Mouse (Mus musculus) kidney, postnatal 0 days (tissue): ENCODE results near the gene Ccnf. TPM values are rescaled to one million over a fixed set of nuclear protein-coding genes. Genes with fewer than 3 reads are reported as not detected.
A peak's percentile ranks its signal among the peaks of the same experiment; 100 is the strongest.

ENCODE experiments used
- ATAC-seq: fragments of 200-750 bp; cut with Nextera tagmentation; replicated peaks from 2 replicates; pipeline ENCODE4 v1.8.0; 2017; ENCODE audit warnings: low read depth, moderate number of reproducible peaks, moderate TSS enrichment, moderate library complexity; ENCODE audit not compliant: low FRiP score
- DNase-seq: peaks from one replicate; pipeline ENCODE4 v3.0.0-alpha.2; 2016; ENCODE audit warnings: low spot score
- H3K27ac ChIP-seq: fragments of 300-500 bp; sonication (generic); 2 replicates; pipeline ENCODE4 v1.5.1; 2014; ENCODE audit warnings: mild to moderate bottlenecking
- H3K27me3 ChIP-seq: fragments of 300-500 bp; sonication (generic); 2 replicates; pipeline ENCODE4 v1.6.1; 2014; ENCODE audit warnings: low read length, mixed read lengths; ENCODE audit not compliant: insufficient read depth
- H3K36me3 ChIP-seq: fragments of 300-500 bp; sonication (generic); 2 replicates; pipeline ENCODE4 v1.6.1; 2014; ENCODE audit warnings: low read length, mixed read lengths; ENCODE audit not compliant: insufficient read depth
- H3K4me1 ChIP-seq: fragments of 300-500 bp; sonication (generic); replicated peaks from 2 replicates; pipeline ENCODE4 v1.6.1; 2014; ENCODE audit warnings: antibody characterized with exemption, low read length, mixed read lengths; ENCODE audit not compliant: insufficient read depth
- H3K4me2 ChIP-seq: fragments of 300-500 bp; sonication (generic); 2 replicates; pipeline ENCODE4 v1.6.1; 2014; ENCODE audit warnings: mild to moderate bottlenecking, low read length, moderate library complexity, mixed read lengths
- H3K4me3 ChIP-seq: fragments of 300-500 bp; sonication (generic); replicated peaks from 2 replicates; pipeline ENCODE4 v1.5.1; 2014; ENCODE audit warnings: low read depth, low read length
- H3K9ac ChIP-seq: fragments of 300-500 bp; sonication (generic); 2 replicates; pipeline ENCODE4 v1.6.1; 2014; ENCODE audit warnings: low read depth, low read length
- H3K9me3 ChIP-seq: fragments of 300-500 bp; sonication (generic); replicated peaks from 2 replicates; pipeline ENCODE4 v1.6.1; 2016; ENCODE audit warnings: low read length, inconsistent platforms, mixed read lengths
- CTCF ChIP-seq: IDR thresholded peaks from 2 replicates; pipeline ENCODE4 v1.5.1; 2016; ENCODE audit warnings: antibody characterized with exemption, low read depth, mild to moderate bottlenecking, moderate library complexity
- WGBS: fragments of 180-500 bp; shearing (Covaris S2); extraction: QIAGEN DNeasy Blood & Tissue Kit; methylation state at CpG from one replicate; pipeline ENCODE4 v1.1.7; 2014; 5-methylcytosine and 5-hydroxymethylcytosine counted together
- polyA plus RNA-seq: library from polyadenylated mRNA; unstranded; fragments of >200 nt; fragmentation: Nextera tagmentation; extraction: Ambion mirVana; gene quantifications from 2 replicates; pipeline ENCODE4 v1.2.1, GENCODE M21; 2015

Ccnf gene
- polyA plus RNA-seq, 1 experiment from 2014 or later = 18.3 TPM

DNA sequence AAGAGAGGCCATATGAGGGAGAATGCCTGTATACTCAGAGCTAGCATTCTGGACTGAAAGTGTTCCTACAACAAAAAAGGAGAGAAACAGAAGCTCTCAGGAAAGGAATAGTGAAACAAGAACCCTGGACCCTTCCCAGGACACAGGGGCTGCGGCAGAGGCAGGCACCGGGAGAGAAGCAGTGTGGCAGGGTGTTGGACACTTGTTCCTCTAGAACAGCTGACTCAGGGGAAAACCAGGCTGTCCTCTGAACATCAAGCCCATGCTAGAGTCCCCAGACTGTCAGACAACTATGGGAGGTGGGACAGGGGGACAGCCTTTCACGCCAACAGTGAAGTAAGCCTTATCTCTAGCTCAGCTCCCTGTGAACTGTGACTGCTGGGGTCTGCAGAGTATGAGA, 40.7 kb downstream of the Ccnf start:
- Histone ChIP-seq H3K36me3 (0 out of 2 replicates have a peak, but pooled peaks cover 2% of the 10 kb centered on the region), H3K9me3 (no peaks in the 10 kb centered on the region), H3K4me2 (no peak overlapping the region), H3K4me1 (peaks cover 31% of the 10 kb centered on the region), H3K27me3 (peaks cover 3% of the 10 kb centered on the region; the same call in 1 of the 2 replicates), H3K4me3 (no peak overlapping the region), H3K27ac (no peak overlapping the region), H3K9ac (no peak overlapping the region)
- ATAC-seq (no peak), DNase-seq (no peak)
- TF ChIP-seq CTCF = no peak
- WGBS = 93% methylated on average over 3 of the region's 3 CpGs

DNA sequence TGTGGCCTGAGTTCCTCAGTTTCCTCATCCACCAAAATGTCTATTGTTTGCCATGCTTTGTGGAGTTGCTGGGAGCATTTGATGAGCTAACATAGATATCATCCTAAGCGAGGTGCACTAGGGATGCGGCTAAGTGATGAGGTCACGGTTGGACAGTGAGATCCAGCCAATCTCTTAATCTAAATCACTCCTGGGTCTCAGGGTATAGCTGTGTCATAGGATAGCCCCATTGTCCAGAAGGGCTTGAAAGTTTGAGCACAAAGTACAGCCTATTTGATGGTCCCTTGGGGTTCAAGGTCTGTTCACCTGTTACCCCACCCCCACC, 41.4 kb downstream of the Ccnf start:
- 86% methylated on average over 3 of the region's 3 CpGs for WGBS
- Histone ChIP-seq H3K4me1 (peaks cover 34% of the 10 kb centered on the region), H3K27ac (no peak overlapping the region), H3K4me3 (no peak overlapping the region), H3K27me3 (peaks cover 3% of the 10 kb centered on the region; the same call in 1 of the 2 replicates), H3K9me3 (no peaks in the 10 kb centered on the region), H3K36me3 (no peaks in the 10 kb centered on the region), H3K9ac (0 out of 2 replicates have a peak overlapping the region, but pooled peaks have one; percentile 19), H3K4me2 (0 out of 2 replicates have a peak overlapping the region, but pooled peaks have one; percentile 87)
- DNase-seq (no peak), ATAC-seq (no peak)
- TF ChIP-seq CTCF = no peak

DNA sequence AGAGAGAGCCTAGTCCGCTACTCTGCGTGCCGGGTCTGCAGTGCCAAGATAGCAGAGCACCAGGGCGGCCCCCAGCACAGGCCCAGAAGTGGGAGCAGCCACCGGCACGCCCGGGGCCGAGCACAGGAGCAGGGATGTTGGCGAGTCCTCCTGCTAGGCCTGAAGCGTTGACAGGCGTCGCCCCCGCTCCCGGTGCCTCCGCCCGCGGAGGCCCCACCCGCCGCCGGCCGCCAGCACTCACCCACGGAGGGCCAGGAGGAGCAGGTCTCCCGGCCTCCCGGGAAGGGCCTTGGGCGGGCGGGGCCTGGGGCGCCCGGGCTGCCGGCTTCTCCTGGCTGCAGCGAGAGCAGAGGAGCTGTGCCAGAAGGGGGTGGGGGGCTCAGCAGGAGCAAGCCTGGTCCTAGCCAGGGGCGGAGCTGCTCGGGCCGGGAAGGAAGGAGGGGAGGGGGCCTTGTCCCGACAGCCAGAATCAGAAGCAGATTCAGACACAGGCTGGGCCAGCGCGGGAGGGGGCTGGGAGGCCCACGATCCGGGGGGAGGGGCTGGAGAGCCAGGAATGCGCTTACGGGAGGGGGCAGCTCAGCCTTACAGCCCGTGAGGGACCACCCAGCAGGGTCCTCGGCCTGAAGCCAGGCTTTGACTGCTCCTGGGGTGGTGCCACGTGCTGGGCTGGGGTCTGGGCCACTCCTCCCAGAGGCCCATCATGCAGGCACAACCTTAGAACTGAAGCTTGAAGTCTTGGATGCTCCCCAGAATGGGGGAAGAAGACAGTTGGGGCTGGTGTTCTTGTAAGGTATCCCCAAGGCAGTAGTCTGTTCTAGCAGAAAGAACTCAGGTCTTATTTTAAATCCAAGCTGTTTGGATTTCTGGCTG, 42.0 kb downstream of the Ccnf start, which contains the start of gene Ntn3:
TSS of gene Ntn3 (minus strand) at position 489 of the 873 bp plus-strand sequence.
- Histone ChIP-seq H3K27me3 (peaks cover 3% of the 10 kb centered on the region; the same call in 1 of the 2 replicates), H3K4me1 (peaks cover 37% of the 10 kb centered on the region), H3K9me3 (no peaks in the 10 kb centered on the region), H3K9ac (peak within 1 kb of the TSS; percentile 72), H3K4me3 (peak within 1 kb of the TSS; percentile 42), H3K4me2 (peak within 1 kb of the TSS; percentile 87), H3K27ac (peak within 1 kb of the TSS; percentile 57), H3K36me3 (no peaks in the 10 kb centered on the region)
- ATAC-seq = peak; percentile 22; the same call in 1 of the 2 replicates
- WGBS = 2% methylated on average over 42 of the region's 43 CpGs
- peak; percentile 73 for DNase-seq
- no peak for TF ChIP-seq CTCF

DNA sequence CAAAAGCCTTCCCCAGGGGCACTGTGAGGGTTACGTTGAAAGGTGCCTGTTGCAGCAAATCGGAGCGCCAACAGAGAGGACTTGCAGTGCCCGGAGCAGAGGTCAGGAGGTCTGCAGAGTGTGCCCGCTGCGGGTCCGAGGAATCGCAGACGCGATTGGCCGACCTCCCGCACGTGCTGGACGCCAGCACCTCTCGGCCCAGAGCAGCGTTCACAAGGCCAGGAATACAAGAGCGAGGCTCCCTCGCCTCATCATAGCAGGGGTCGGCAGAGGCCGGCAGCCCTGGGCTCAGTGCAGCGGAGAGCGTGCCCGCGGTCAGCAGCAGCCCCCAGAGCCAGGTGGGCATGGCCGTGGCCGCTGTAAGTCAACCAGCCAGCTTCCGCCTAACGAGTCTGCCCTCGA, 42.6 kb downstream of the Ccnf start:
- Histone ChIP-seq H3K27me3 (peaks cover 3% of the 10 kb centered on the region; the same call in 1 of the 2 replicates), H3K4me3 (peak overlapping the region; percentile 42), H3K9me3 (no peaks in the 10 kb centered on the region), H3K9ac (peak overlapping the region; percentile 72), H3K27ac (no peak overlapping the region; the same call in 1 of the 2 replicates), H3K4me2 (peak overlapping the region; percentile 87), H3K36me3 (no peaks in the 10 kb centered on the region), H3K4me1 (peaks cover 37% of the 10 kb centered on the region)
- ATAC-seq (no peak), DNase-seq (no peak)
- WGBS = 3% methylated on average over 29 of the region's 29 CpGs
- no peak for TF ChIP-seq CTCF

DNA sequence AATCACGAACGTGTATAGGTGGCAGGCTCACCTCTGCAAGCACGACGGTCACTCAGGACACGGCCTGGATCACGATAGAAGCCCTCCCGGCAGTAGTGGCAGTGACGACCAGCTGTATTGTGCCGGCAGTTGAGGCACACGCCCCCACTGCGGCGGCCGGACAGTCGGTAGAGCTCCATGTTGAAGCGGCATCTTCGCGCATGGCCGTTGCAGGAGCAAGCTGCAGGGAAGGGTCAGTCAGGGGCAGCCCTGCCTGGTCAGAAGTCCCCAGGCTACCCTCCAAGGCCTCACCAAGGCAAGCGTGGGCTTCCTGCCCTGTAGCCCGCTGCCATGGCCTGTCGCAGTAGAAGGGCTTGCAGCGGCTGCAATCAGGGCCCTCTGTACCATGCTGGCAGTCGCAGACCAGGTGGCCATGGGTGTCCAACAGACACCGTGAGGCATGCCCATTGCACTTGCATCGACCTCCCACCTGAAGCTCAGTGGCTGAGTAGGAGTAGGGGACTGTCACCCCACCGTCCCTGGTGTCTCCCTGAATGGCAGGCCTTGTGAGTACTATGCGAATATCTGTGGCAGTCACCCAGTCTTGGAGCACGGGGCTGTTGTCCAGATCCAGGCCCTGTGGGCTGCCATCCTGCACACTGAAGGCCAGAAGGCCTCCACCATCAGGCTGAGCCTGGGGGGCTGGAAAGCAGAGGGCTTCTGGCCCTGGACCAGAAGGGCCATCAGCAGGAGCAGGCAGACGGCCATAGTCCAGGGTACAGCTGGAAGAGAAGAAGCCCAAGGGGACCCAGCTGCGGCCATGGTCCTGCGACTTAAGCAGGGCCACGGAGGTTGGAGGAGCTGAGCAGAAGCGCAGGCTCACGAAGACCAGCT, 43.3 kb downstream of the Ccnf start:
- H3K36me3 ChIP-seq = no peaks in the 10 kb centered on the region
- ATAC-seq = no peak
- H3K4me1 ChIP-seq = peaks cover 37% of the 10 kb centered on the region
- H3K4me2 ChIP-seq = peak overlapping the region; percentile 87
- 70% methylated on average over 34 of the region's 34 CpGs for WGBS
- no peak for TF ChIP-seq CTCF
- DNase-seq = no peak
- H3K9ac ChIP-seq = peak overlapping the region; percentile 72; the same call in 1 of the 2 replicates
- no peak overlapping the region for H3K27ac ChIP-seq
- H3K4me3 ChIP-seq = peak overlapping the region; percentile 42
- no peaks in the 10 kb centered on the region for H3K9me3 ChIP-seq
- H3K27me3 ChIP-seq = peaks cover 3% of the 10 kb centered on the region; the same call in 1 of the 2 replicates
